Mouse (Mus musculus): ENCODE measurements around the gene Stx4a.
"Not testable (repeated sequence)": the region's sequence is repeated elsewhere in the genome, so short reads cannot be mapped to it uniquely, and the experiment has no call there.

The Stx4a gene

DNA sequence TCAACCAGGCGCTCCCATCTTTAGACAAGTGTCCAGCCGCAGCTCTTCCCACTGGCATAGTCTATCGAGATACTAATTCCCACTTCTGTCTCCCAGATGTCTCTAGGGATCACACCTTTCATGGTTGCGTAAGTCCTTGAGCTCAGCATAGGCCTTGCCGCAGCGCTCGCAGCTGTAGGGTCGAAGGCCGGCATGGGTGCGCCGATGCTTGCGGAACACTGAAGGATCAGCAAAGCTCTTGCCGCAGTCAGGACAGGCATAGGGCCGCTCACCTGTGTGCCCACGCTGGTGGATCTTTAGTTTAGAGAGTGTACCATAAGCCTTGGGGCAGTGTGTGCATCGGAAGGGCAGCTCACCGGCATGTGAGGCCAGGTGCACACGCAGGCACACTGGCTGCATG lies 43.5 kb downstream of the Stx4a start:
- peak; percentile 86 for DNase-seq (ENCODE audit: low read depth, low spot score)

DNA sequence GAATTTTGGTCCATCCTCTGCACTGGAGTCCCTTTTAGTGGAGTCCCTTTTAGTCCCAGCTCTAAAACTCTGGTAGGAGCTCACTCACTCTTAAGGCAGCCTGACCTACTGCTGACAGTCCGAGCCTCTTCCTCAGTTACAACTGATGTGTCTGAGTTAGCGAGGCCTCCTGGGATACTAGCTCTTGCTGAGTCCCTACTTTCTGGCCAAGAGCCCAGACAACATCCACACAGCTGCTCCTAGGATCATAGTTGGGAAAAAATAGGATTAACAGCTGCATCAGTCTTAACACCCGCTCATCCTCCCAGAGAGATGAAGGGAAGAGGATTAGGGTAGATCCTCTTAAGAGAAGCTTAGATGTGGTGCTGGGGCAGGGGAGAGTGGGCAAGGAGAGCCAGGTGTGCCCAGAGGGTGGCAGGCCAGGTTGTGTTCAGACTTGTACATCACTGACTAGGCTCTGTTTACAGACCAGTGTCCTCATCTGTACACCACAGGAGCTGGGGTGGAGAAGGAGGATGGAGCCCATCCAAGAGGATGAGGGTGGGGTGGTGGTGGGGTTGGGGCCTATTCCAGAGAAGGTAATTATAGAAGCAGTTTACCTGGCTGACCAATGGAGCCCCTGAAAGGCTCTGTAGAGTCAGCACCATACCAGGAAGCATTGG lies 45.2 kb downstream of the Stx4a start:
- no peak for DNase-seq (ENCODE audit: low read depth, low spot score)

DNA sequence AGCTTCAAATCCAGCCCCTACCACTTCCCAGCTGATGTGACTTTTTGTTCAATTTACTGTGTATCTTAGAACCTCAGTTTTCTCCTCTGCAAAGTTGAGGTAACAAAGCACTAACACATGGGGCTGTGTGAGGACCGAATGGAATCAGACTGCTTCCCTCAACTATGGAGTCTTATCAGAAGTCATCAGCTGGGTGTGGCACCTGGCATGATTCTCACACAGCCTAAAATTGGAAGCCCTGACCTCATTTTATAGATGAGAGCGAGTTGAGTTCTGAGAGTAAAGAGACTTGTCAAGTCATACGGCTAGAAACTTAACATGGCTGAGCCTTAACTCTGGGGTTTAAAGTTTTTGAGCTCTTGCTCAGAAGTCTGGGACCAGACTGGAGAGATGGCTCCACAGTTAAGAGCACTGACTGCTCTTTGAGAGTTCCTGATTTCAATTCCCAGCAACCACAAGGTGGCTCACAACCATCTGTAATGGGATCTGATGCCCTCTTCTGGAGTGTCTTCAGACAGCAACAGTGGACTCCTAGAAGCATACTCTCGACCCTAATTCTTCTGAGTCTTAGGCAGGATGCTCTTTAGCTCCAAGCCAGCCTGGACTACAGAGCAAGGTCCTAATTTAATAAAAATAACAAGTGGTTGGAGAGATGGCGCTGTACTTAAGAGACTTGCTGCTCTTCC lies 46.2 kb downstream of the Stx4a start:
- DNase-seq (ENCODE audit: low read depth, low spot score), result peak; percentile 65

DNA sequence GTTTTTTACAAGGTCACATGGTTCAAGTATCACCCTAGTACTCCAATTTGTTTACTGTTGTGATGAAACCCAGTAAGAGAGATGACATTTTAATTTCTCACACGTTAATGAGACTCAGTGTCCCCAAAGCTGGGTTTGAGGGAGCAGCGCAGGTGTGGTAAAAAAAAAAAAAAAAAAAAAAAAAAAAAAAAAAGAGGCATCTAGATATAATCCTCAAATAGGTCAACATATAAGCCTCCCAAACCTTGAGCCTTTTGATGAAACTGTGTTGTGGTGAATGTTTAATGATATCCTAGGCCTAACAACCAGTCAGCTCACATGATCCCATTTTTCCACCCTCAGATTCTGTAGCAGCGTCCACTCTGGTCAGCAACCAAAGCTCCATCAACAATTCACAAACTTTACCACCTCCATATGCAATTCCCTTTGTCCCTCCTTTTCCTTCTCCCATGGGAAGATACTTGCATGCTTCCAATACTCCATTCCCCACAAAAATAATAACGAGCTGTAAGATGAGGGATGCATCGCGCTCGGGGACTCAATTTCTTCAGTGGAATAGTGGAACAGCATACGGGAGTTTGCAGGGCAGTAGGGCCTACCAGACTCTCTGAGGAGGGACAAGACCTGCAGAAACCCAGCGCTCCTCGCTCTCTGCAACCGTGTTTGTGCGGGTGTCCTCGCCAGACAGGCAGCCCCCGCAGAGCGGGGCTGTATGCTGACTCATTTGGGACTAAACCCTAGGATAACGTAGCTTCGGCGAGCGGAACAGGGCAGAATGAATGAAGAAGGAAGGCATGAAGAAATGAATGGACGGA lies 50.9 kb downstream of the Stx4a start:
- DNase-seq (ENCODE audit: low read depth, low spot score), result no peak

DNA sequence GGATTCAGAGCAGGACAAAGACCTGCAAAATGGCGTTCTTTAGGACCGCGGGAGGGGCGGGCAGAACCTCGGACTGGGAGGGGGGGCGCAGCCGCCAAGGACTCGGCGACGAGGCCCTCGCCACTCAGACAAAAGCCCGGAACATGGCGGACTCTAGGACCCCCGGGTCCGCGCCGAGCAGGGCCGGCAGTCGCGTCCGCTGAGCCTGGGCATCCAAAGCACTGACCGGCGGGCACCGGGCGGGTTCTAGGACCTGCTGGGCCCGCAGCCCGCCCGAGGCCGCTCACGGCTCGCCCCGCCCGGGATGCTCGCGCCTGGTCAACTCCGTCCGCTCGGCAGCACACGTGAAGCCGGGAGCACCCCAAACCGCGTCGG lies 51.5 kb downstream of the Stx4a start:
- DNase-seq (ENCODE audit: low read depth, low spot score), result peak; percentile 95

DNA sequence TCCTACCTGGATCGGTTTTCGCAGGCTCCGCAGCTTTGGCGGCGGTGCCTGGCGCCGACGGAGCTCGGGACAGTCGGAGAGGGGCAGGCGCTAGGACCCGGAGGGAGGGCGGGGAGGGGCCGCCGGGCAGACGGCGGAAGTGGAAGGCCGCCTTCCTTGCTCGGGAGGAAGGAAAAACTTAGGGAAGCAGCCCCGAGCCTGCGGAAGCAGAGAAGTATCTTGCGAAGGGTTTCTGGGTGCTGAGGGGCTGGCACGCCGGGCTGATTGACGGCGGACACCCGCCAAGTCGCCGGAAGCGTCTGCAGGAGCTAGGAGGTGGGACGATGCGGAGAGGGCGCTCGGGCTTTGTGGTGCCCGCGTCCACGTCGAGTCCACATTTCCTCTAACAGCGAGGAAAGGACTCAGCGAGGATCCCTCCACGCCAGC lies 52.0 kb downstream of the Stx4a start, which contains the start of gene Zfp646:
Gene Zfp646, plus strand, starts transcription at position 181 of the 426 bp plus-strand sequence.
- DNase-seq (ENCODE audit: low read depth, low spot score), result peak; percentile 95

DNA sequence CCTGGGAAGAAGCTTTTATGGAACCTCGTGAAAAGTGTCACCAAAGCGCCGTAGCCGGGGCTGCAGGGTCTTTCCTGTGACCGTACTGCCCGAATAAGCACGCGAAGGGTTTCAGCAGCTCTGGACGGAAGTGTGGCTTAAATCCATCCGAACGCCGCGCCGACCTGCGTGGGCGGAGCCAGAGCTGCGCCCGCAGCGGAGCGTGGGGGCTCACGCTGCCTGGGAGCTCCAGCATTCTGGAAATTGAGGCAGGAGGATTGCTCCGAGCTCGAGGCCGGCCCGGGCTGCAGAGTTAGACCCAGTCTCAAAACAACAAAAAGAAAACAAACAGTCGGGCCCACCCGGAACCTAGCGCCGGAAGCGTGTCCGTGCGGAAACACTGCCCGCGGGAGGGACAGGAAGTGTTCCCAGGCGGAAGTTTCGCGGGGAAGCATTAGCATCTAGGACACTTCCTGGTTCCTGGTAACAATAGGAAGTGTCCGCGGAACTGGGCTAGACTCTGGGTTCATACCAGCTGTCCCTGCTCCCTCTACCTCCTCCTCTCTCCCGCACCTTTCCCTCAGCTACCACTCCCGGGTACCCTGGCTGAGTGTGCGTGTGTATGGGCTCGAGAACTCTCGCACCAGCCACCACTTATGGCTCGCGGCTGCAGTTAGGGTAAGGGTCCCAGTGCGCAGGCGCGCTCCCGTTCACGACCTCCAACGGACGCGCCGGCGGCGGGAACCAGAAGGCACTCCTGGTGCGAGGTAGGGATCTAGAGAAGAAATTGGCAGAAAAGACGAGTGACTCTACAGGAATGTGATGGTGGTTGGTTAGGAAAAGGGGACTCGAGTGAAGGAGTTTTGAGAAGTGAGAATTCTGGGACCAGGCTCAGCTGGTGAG lies 52.6 kb downstream of the Stx4a start, which contains the start of gene Zfp668:
Gene Zfp668, minus strand, starts transcription at position 362 of the 882 bp plus-strand sequence.
- peak; percentile 98 for DNase-seq (ENCODE audit: low read depth, low spot score)

DNA sequence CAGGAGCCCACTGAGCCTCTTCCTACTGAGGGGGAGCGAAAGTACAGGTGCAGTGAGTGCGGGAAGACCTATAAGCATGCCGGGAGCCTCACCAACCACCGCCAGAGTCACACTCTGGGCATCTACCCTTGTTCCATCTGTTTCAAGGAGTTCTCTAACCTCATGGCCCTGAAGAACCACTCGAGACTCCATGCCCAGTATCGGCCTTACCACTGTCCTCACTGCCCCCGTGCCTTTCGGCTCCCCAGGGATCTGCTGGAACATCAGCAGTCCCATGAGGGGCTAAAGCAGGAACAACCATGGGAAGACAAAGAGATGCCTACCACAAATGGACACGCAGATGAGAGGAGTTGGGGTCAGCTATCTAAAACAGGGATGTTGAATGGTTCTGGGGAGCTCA lies 55.2 kb downstream of the Stx4a start:
- DNase-seq (ENCODE audit: low read depth, low spot score), result no peak

DNA sequence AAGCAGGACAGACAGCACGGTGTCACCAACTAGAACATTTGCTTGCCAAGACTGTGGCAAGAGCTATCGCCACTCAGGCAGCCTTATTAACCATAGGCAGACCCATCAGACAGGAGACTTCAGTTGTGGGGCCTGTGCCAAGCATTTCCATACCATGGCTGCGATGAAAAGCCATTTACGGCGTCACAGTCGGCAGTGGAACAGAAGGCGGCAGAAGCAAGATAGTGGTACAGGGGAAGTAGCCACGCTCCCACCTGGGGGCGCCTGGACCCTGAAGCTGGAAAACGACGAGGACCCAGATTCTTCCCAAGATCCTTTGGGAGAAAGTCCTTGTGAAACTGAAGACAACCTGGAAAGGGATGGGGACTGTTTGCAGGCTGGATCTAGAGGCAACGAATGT lies 56.3 kb downstream of the Stx4a start:
- no peak for DNase-seq (ENCODE audit: low read depth, low spot score)

DNA sequence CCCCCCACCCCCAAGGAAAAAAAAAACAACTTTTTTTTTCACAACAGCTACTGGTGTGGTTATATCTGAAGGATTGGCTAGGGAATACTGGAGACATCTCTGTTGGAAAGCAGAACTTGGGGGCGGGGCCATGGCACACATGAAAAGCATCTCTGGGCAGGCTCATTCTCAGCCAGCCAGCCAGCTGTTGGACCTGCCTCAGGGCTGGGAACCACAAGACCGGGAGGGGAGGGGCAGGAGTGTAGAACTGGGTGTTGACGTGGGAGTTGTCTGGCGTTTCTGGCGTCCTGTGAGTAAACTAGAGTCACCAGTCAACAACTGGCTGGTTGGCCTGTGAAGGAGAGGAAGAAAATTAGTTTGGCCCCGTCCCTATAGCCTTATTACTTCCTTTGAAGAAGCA lies 61.9 kb downstream of the Stx4a start:
- peak; percentile 83 for DNase-seq (ENCODE audit: low read depth, low spot score)

DNA sequence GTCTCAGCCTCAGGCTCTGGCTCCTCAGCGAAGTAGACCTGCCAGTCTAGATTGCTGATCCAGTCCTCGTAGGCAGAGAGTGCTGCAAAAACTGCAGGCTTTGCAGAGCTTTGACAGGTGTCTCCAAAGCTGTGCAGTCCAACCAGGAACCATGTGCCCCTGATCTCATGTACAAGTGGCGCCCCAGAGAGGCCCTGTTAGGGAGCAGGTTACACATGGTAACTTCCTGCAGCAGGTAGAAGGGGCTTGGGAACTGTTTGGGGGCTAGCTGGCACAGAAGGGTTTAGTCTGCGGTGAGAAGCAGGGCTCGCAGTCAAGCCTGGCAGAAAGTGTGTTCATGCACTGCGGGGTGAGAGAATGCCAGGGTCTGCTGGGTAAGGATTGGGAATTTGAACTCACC lies 62.5 kb downstream of the Stx4a start:
- no peak for DNase-seq (ENCODE audit: low read depth, low spot score)

DNA sequence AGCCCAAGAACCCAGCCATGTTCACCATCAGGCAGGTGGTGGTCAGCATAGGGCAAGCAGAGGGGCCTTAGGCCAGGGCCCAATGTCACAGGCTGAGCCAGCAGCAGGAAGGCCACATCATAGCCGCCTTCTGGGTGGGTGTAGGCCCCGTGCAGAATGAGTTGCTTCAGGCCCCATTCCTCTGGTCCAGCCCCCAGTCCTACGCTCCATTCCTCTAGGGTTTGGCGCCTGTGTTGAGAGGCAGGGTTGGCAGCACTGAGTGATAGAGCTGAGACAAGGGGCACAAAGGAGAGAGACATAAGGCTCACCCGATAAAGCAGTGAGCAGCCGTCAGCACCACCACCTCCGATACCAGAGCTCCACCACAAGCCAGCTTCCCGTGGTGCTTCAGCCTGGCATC lies 63.1 kb downstream of the Stx4a start:
- DNase-seq (ENCODE audit: low read depth, low spot score), result no peak

DNA sequence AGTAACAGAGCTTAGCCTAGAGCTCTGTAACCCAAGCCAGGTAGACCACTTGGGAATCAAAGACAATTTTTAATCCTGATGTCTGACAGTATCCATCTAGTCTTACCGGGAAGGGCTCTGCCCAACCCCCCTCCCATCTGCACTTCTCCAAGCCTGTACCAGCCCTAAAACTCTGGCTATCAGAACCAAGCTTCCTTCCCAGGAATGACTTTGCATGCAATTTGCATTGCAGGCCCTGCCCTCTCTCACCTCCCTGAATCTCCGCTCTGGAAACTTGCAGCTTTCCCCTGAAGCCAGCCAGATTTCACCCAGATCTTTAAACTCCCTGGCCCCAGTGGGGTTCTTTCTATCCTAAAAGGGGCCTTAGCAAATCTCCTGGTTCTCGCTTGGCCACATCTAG lies 63.7 kb downstream of the Stx4a start:
- DNase-seq (ENCODE audit: low read depth, low spot score), result peak; percentile 59

DNA sequence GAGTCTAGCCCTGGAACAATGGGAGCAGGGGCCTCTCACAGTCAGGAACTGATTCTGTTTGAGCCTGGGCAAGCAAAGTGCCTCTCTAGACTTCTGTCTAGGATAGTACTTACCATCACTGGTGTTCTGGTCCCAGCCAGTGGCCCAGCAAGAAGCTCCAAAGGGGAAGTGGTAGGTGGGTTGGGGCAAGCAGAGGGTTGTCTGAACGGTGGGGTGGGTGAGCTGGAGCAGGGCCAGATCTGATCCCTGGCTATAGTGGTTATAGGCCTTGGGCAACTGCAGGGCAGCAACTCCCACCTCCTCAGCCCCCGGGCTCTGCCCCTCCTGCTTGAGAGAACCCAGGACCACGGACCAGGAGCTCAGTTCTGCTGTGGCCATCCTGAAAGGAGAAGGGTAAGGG lies 64.7 kb downstream of the Stx4a start:
- DNase-seq (ENCODE audit: low read depth, low spot score), result no peak

DNA sequence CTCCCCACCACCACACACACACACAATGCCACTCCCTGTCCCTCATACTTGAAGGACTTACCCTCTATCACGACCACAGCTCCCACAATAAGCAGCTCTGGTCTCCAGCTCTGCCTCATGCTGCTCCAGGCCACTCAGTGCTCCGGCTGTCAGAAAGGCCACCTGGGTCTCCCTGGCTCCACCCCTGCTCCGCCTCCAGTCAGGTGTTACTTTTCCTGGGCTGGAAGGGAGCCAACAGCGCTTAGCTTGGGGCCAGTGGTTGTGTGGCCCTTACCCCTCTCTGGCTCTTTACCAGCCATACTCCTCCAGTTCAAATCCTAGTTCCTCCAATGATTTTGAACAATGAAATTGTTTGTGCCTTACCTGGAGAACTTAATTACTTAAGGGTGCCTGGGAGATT lies 66.7 kb downstream of the Stx4a start, which contains the start of gene Prss53:
Gene Prss53, minus strand, starts transcription at position 173 of the 400 bp plus-strand sequence.
- DNase-seq (ENCODE audit: low read depth, low spot score), result no peak

DNA sequence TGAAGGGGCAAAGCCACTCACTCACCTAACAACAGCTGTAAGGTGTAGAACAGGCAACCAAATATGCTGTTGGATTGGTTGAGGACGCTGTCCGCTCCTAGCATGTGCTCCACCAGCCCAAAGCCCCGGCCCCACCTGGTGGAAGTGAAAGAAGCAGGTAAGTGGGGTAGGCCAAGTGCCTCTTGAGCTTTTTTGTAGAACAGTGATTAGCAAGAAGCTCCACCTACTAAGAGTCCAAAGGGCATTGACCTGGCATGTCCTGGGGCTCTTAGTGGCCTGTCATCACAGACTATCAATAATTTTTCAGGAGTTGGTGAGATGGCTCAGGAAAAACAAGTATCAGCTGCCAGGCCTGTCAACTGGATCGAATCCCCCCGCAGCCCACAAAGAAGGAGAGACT lies 70.4 kb downstream of the Stx4a start:
- DNase-seq (ENCODE audit: low read depth, low spot score), result no peak

DNA sequence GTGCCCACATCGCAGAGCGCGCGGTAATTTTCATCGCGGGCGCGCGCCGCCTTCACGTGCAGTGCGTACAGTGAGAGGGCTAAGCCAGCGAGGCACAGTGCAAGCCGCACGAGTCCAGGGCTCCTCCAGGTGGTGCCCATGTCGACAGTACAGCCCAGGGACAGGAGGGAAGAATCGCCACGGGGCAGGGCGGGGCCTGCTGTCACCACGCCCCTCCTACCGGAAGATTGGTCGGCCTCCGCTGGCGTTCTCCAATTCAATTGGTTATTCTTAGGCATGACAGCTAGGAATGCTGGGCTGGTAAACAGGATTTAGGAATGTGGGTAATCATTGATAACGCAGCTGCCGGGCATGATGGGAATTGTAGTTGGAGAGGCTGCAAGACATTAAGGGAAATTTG lies 71.3 kb downstream of the Stx4a start, which contains the start of the genes Gm21974 and Vkorc1:
Gene Gm21974, minus strand, starts transcription at position 13 of the 400 bp plus-strand sequence.
Gene Vkorc1, minus strand, starts transcription at position 176 of the 400 bp plus-strand sequence.
- peak; percentile 98 for DNase-seq (ENCODE audit: low read depth, low spot score)

DNA sequence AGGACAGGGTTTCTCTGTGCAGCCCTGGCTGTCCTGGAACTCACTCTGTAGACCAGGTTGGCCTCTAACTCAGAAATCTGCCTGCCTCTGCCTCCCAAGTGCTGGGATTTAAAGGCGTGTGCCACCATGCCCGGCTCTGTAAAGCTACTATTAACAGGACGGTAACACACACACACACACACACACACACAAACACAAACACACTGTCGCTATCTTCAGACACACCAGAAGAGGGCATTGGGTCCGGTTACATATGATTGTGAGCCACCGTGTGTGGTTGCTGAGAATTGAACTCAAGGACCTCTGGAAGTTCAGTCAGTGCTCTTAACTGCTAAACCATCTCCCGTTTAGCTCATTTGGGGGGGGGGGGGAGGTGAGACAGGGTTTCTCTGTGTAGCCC lies 71.8 kb downstream of the Stx4a start:
- DNase-seq (ENCODE audit: low read depth, low spot score), result not testable (repeated sequence)

DNA sequence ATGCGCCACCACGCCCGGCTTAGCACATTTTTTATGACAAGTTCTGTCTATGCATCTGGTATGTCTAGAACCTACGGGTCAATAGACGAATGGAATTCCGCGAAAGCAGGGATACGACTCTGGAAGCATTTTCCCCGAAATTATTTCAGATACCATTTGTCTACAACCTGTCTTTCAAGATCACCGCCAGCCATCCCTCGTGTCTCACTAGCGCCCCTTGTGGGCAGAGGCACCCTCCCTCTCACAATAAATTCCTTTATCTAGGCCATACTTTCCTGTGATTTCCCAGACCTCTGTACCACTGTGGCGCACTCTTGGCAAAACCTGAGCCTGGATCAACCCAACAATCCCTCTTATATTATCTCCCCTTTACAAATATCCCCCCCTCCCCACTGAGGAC lies 72.3 kb downstream of the Stx4a start:
- DNase-seq (ENCODE audit: low read depth, low spot score), result peak; percentile 90

DNA sequence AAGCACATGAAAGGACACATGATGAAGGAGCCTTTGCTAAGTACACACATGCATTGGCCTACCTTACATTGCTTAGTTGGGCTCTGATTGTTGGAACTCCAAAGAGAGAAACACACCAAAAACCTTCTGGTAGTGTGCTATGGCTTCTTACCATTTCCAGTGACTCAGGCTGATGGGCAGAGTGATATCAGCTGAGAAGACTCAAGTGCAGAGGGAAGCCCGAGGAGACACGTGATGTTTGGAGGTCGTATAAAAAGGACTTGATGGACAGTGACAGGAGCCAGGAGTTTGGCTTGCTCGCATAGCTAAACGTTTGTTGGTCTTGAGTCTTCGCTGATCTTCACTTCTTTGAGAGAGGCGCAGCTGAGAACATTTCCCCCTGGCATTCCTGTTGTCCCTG lies 73.4 kb downstream of the Stx4a start:
- DNase-seq (ENCODE audit: low read depth, low spot score), result no peak

Measured in ZHBTc4 (cell line).